Mouse (Mus musculus) urinary bladder, postnatal 10 days (tissue): ENCODE data around the gene Itga9.
A peak's percentile ranks its signal among the peaks of the same experiment; 100 is the strongest.
"Not testable (repeated sequence)": the region's sequence is repeated elsewhere in the genome, so short reads cannot be mapped to it uniquely, and the experiment has no call there.

Experiments
- DNase-seq: peaks from one replicate; pipeline ENCODE4 v3.0.0; 2022; ENCODE audit warnings: low spot score

Gene Itga9

GRCm38 (mm10) chr9:118606148-118606816 lies at the start of gene Itga9:
Gene Itga9, plus strand, starts transcription at chr9:118606690.
- peak; percentile 64 for DNase-seq

GRCm38 (mm10) chr9:118556951-118557780 lies 49.3 kb upstream of the Itga9 start:
- DNase-seq = no peak

- no peak for DNase-seq
Observed at GRCm38 (mm10) chr9:118563356-118563755, 43.1 kb upstream of the Itga9 start.

- DNase-seq = no peak
Observed at GRCm38 (mm10) chr9:118563866-118564265, 42.6 kb upstream of the Itga9 start.

- no peak for DNase-seq
Observed at GRCm38 (mm10) chr9:118564696-118565095, 41.8 kb upstream of the Itga9 start.

- DNase-seq = no peak
Observed at GRCm38 (mm10) chr9:118569328-118569727, 37.2 kb upstream of the Itga9 start.

GRCm38 (mm10) chr9:118570865-118571264 lies 35.6 kb upstream of the Itga9 start:
- DNase-seq = no peak

- DNase-seq = no peak
Observed at GRCm38 (mm10) chr9:118571701-118572100, 34.8 kb upstream of the Itga9 start.

- no peak for DNase-seq
Observed at GRCm38 (mm10) chr9:118574911-118575310, 31.6 kb upstream of the Itga9 start.

GRCm38 (mm10) chr9:118580371-118580770 lies 26.1 kb upstream of the Itga9 start:
- no peak for DNase-seq

GRCm38 (mm10) chr9:118582757-118583156 lies 23.7 kb upstream of the Itga9 start:
- DNase-seq = no peak

- DNase-seq = no peak
Observed at GRCm38 (mm10) chr9:118584838-118585237, 21.7 kb upstream of the Itga9 start.

GRCm38 (mm10) chr9:118585998-118586397 lies 20.5 kb upstream of the Itga9 start:
- no peak for DNase-seq

GRCm38 (mm10) chr9:118587115-118587514 lies 19.4 kb upstream of the Itga9 start:
- no peak for DNase-seq

GRCm38 (mm10) chr9:118589249-118589648 lies 17.2 kb upstream of the Itga9 start:
- no peak for DNase-seq

- DNase-seq = no peak
Observed at GRCm38 (mm10) chr9:118590230-118590629, 16.3 kb upstream of the Itga9 start.

- no peak for DNase-seq
Observed at GRCm38 (mm10) chr9:118591633-118592032, 14.9 kb upstream of the Itga9 start.

GRCm38 (mm10) chr9:118592585-118593249 lies 13.8 kb upstream of the Itga9 start:
- DNase-seq = no peak

GRCm38 (mm10) chr9:118593443-118593842 lies 13.0 kb upstream of the Itga9 start:
- no peak for DNase-seq

GRCm38 (mm10) chr9:118596767-118597166 lies 9.7 kb upstream of the Itga9 start:
- DNase-seq = no peak

- not testable (repeated sequence) for DNase-seq
Observed at GRCm38 (mm10) chr9:118600393-118600792, 6.1 kb upstream of the Itga9 start.

- no peak for DNase-seq
Observed at GRCm38 (mm10) chr9:118602576-118602975, 3.9 kb upstream of the Itga9 start.
